Mouse (Mus musculus) liver, embryonic 12.5 days (tissue): ENCODE data around the gene BC030867. TPM values are rescaled to one million over a fixed set of nuclear protein-coding genes. Genes with fewer than 3 reads are reported as not detected.

ENCODE experiments used
- ATAC-seq: fragments of 200-750 bp; cut with Nextera tagmentation; 2 replicates; pipeline ENCODE4 v1.8.0; 2017; ENCODE audit warnings: moderate number of reproducible peaks, mild to moderate bottlenecking, moderate library complexity
- H3K27ac ChIP-seq: fragments of 300-500 bp; sonication (generic); 2 replicates; pipeline ENCODE4 v1.5.1; 2016; ENCODE audit warnings: mild to moderate bottlenecking
- H3K27me3 ChIP-seq: fragments of 300-500 bp; sonication (generic); replicated peaks from 2 replicates; pipeline ENCODE4 v1.6.1; 2016; ENCODE audit warnings: mild to moderate bottlenecking, moderate library complexity
- H3K36me3 ChIP-seq: fragments of 300-500 bp; sonication (generic); 2 replicates; pipeline ENCODE4 v1.6.1; 2016; ENCODE audit warnings: mild to moderate bottlenecking, moderate library complexity
- H3K4me1 ChIP-seq: fragments of 300-500 bp; sonication (generic); 2 replicates; pipeline ENCODE4 v1.6.1; 2016
- H3K4me2 ChIP-seq: fragments of 300-500 bp; sonication (generic); 2 replicates; pipeline ENCODE4 v1.6.1; 2016; ENCODE audit warnings: mild to moderate bottlenecking, moderate library complexity
- H3K4me3 ChIP-seq: fragments of 300-500 bp; sonication (generic); 2 replicates; pipeline ENCODE4 v1.5.1; 2016; ENCODE audit warnings: mild to moderate bottlenecking, moderate library complexity
- H3K9ac ChIP-seq: fragments of 300-500 bp; sonication (generic); 2 replicates; pipeline ENCODE4 v1.6.1; 2016; ENCODE audit warnings: mild to moderate bottlenecking, moderate library complexity
- H3K9me3 ChIP-seq: fragments of 300-500 bp; sonication (generic); replicated peaks from 2 replicates; pipeline ENCODE4 v1.6.1; 2016; ENCODE audit warnings: mild to moderate bottlenecking, moderate library complexity
- WGBS: fragments of 180-500 bp; shearing (Covaris S2); methylation state at CpG from one replicate; pipeline ENCODE4 v1.1.7; 2016; ENCODE audit not compliant: insufficient replicate concordance; 5-methylcytosine and 5-hydroxymethylcytosine counted together
- polyA plus RNA-seq: library from polyadenylated mRNA; unstranded; fragments of >200 nt; fragmentation: Nextera tagmentation; extraction: Ambion mirVana; gene quantifications from 2 replicates; pipeline ENCODE4 v1.2.1, GENCODE M21; 2016

The BC030867 gene
- polyA plus RNA-seq: 19.5 and 19.7 TPM in 2 replicates

GRCm38 (mm10) chr11:102248630-102249230, at the start of gene BC030867:
TSS of gene BC030867 (plus strand) at chr11:102248882.
- H3K4me1 ChIP-seq: peaks cover 21% of the 10 kb centered on the region
- peak within 1 kb of the TSS; percentile 85 for H3K9ac ChIP-seq
- ATAC-seq: peak; percentile 83
- H3K4me3 ChIP-seq: peak within 1 kb of the TSS; percentile 82
- H3K36me3 ChIP-seq: peaks cover 23% of the 10 kb centered on the region
- H3K27ac ChIP-seq: peak within 1 kb of the TSS; percentile 76
- peak within 1 kb of the TSS; percentile 92 for H3K4me2 ChIP-seq
- H3K9me3 ChIP-seq: no peaks in the 10 kb centered on the region
- 1% methylated on average over 41 of the region's 41 CpGs for WGBS
- H3K27me3 ChIP-seq: peaks cover 20% of the 10 kb centered on the region

GRCm38 (mm10) chr11:102199856-102200255, 48.8 kb upstream of the BC030867 start:
- no peak for ATAC-seq
- H3K4me2 ChIP-seq: no peak overlapping the region
- WGBS: 70% methylated on average over 9 of the region's 9 CpGs
- H3K27ac ChIP-seq: no peak overlapping the region
- no peaks in the 10 kb centered on the region for H3K9me3 ChIP-seq
- H3K4me1 ChIP-seq: peaks cover 13% of the 10 kb centered on the region
- peaks cover 90% of the 10 kb centered on the region for H3K36me3 ChIP-seq
- H3K27me3 ChIP-seq: no peaks in the 10 kb centered on the region
- no peak overlapping the region for H3K4me3 ChIP-seq
- no peak overlapping the region for H3K9ac ChIP-seq

- Histone ChIP-seq H3K9ac (no peak overlapping the region), H3K4me2 (no peak overlapping the region), H3K36me3 (peaks cover 89% of the 10 kb centered on the region), H3K9me3 (no peaks in the 10 kb centered on the region), H3K27ac (no peak overlapping the region), H3K4me3 (no peak overlapping the region), H3K4me1 (peaks cover 4% of the 10 kb centered on the region), H3K27me3 (no peaks in the 10 kb centered on the region)
- 81% methylated on average over 12 of the region's 12 CpGs for WGBS
- ATAC-seq: no peak
These were observed 47.3 kb upstream of the BC030867 start for GRCm38 (mm10) chr11:102201408-102201821.

- Histone ChIP-seq H3K27me3 (no peaks in the 10 kb centered on the region), H3K9me3 (no peaks in the 10 kb centered on the region), H3K4me3 (no peak overlapping the region), H3K4me2 (no peak overlapping the region), H3K27ac (no peak overlapping the region), H3K36me3 (peaks cover 48% of the 10 kb centered on the region), H3K4me1 (peaks cover 44% of the 10 kb centered on the region), H3K9ac (no peak overlapping the region)
- no peak for ATAC-seq
- 86% methylated on average over 30 of the region's 30 CpGs for WGBS
These were observed 42.2 kb upstream of the BC030867 start for GRCm38 (mm10) chr11:102206481-102206880.

GRCm38 (mm10) chr11:102207825-102208777, 40.6 kb upstream of the BC030867 start:
- peaks cover 51% of the 10 kb centered on the region for H3K4me1 ChIP-seq
- no peak overlapping the region for H3K9ac ChIP-seq
- peak overlapping the region; percentile 38 for H3K27ac ChIP-seq
- ATAC-seq: no peak
- H3K4me2 ChIP-seq: peak overlapping the region; percentile 18; the same call in 1 of the 2 replicates
- H3K27me3 ChIP-seq: no peaks in the 10 kb centered on the region
- peaks cover 32% of the 10 kb centered on the region for H3K36me3 ChIP-seq
- H3K9me3 ChIP-seq: no peaks in the 10 kb centered on the region
- WGBS: 43% methylated on average over 11 of the region's 11 CpGs
- no peak overlapping the region for H3K4me3 ChIP-seq

GRCm38 (mm10) chr11:102208846-102209245, 39.8 kb upstream of the BC030867 start:
- Histone ChIP-seq H3K9ac (no peak overlapping the region), H3K36me3 (peaks cover 27% of the 10 kb centered on the region), H3K4me2 (peak overlapping the region; percentile 18; the same call in 1 of the 2 replicates), H3K27me3 (no peaks in the 10 kb centered on the region), H3K4me3 (no peak overlapping the region), H3K27ac (peak overlapping the region; percentile 46), H3K4me1 (peaks cover 57% of the 10 kb centered on the region), H3K9me3 (no peaks in the 10 kb centered on the region)
- ATAC-seq: no peak
- WGBS: 21% methylated on average over 4 of the region's 4 CpGs

GRCm38 (mm10) chr11:102209742-102210141, 38.9 kb upstream of the BC030867 start:
- Histone ChIP-seq H3K4me1 (peaks cover 66% of the 10 kb centered on the region), H3K4me3 (no peak overlapping the region), H3K27ac (no peak overlapping the region), H3K36me3 (peaks cover 18% of the 10 kb centered on the region), H3K27me3 (no peaks in the 10 kb centered on the region), H3K4me2 (no peak overlapping the region), H3K9me3 (no peaks in the 10 kb centered on the region), H3K9ac (no peak overlapping the region; the same call in 1 of the 2 replicates)
- 0 out of 2 replicates have a peak, but pooled peaks have one; percentile 2 for ATAC-seq
- 16% methylated on average over 2 of the region's 2 CpGs for WGBS

- no peak overlapping the region for H3K4me3 ChIP-seq
- H3K27me3 ChIP-seq: no peaks in the 10 kb centered on the region
- WGBS: 32% methylated on average over 3 of the region's 3 CpGs
- H3K9me3 ChIP-seq: no peaks in the 10 kb centered on the region
- H3K9ac ChIP-seq: no peak overlapping the region
- H3K4me1 ChIP-seq: peaks cover 70% of the 10 kb centered on the region
- ATAC-seq: no peak
- peaks cover 14% of the 10 kb centered on the region for H3K36me3 ChIP-seq
- no peak overlapping the region for H3K4me2 ChIP-seq
- no peak overlapping the region for H3K27ac ChIP-seq
These were observed 38.5 kb upstream of the BC030867 start for GRCm38 (mm10) chr11:102210185-102210584.

GRCm38 (mm10) chr11:102211011-102211410, 37.7 kb upstream of the BC030867 start:
- no peak for ATAC-seq
- H3K36me3 ChIP-seq: peaks cover 8% of the 10 kb centered on the region
- H3K27me3 ChIP-seq: no peaks in the 10 kb centered on the region
- peaks cover 79% of the 10 kb centered on the region for H3K4me1 ChIP-seq
- WGBS: 53% methylated on average over 5 of the region's 5 CpGs
- H3K4me3 ChIP-seq: no peak overlapping the region
- H3K9ac ChIP-seq: no peak overlapping the region
- H3K9me3 ChIP-seq: no peaks in the 10 kb centered on the region
- no peak overlapping the region for H3K27ac ChIP-seq
- H3K4me2 ChIP-seq: no peak overlapping the region

GRCm38 (mm10) chr11:102211936-102212341, 36.7 kb upstream of the BC030867 start:
- 83% methylated on average over 18 of the region's 18 CpGs for WGBS
- Histone ChIP-seq H3K4me1 (peaks cover 79% of the 10 kb centered on the region), H3K9me3 (no peaks in the 10 kb centered on the region)

GRCm38 (mm10) chr11:102214430-102215156, 34.1 kb upstream of the BC030867 start:
- Histone ChIP-seq H3K9ac (no peak overlapping the region), H3K4me1 (peaks cover 83% of the 10 kb centered on the region), H3K9me3 (no peaks in the 10 kb centered on the region), H3K27ac (no peak overlapping the region), H3K27me3 (no peaks in the 10 kb centered on the region), H3K4me2 (no peak overlapping the region), H3K36me3 (no peaks in the 10 kb centered on the region), H3K4me3 (no peak overlapping the region)
- no peak for ATAC-seq
- WGBS: 54% methylated on average over 10 of the region's 10 CpGs

More at GRCm38 (mm10) chr11:102211936-102212341, 36.7 kb upstream of the BC030867 start:
- no peaks in the 10 kb centered on the region for H3K36me3 ChIP-seq
- no peak overlapping the region for H3K4me2 ChIP-seq
- no peak overlapping the region for H3K27ac ChIP-seq
- no peak overlapping the region for H3K4me3 ChIP-seq
- H3K9ac ChIP-seq: no peak overlapping the region
- H3K27me3 ChIP-seq: no peaks in the 10 kb centered on the region
- no peak for ATAC-seq
